Mouse (Mus musculus) macrophage (primary cell): ENCODE results near the gene Gcg. TPM values are rescaled to one million over a fixed set of nuclear protein-coding genes. Genes with fewer than 3 reads are reported as not detected.

Experiments used
- H3K27ac ChIP-seq: fragments of 350-480 bp; formaldehyde crosslinking; 2 replicates; pipeline ENCODE4 v1.9.0; 2021
- H3K36me3 ChIP-seq: fragments of 350-480 bp; formaldehyde crosslinking; 2 replicates; pipeline ENCODE4 v1.9.0; 2021; ENCODE audit errors: inconsistent target
- H3K4me3 ChIP-seq: fragments of 350-480 bp; formaldehyde crosslinking; 2 replicates; pipeline ENCODE4 v1.9.0; 2021; ENCODE audit errors: inconsistent target
- H3K79me2 ChIP-seq: fragments of 350-480 bp; formaldehyde crosslinking; 2 replicates; pipeline ENCODE4 v1.9.0; 2021; ENCODE audit errors: inconsistent target
- WGBS: methylation state at CpG from one replicate; pipeline ENCODE4 v1.1.7; 2026; ENCODE audit warnings: inconsistent platforms; ENCODE audit not compliant: missing documents; 5-methylcytosine and 5-hydroxymethylcytosine counted together
- polyA plus RNA-seq: library from polyadenylated mRNA; stranded (reverse); fragments of 250-400 nt; gene quantifications from 3 replicates; pipeline ENCODE4 v1.2.4, GENCODE M21; 2018; ENCODE audit warnings: inconsistent platforms
- total RNA-seq, 78 experiments: library from RNA; depleted of rRNA; stranded (reverse); fragments of 250-400 nt; gene quantifications; 1 replicate in 9 of 78; 2 replicates in 24 of 78; 3 replicates in 43 of 78; 4 replicates in 2 of 78; pipeline ENCODE4 v1.2.4; 2018; ENCODE audit warnings: inconsistent platforms in 56 of 78

The Gcg gene
- total RNA-seq (2018; cell fraction: chromatin; rRNA removed) = not detected
- not detected for total RNA-seq (2018; cell fraction: cytosol; rRNA removed)
- total RNA-seq (2018; cell fraction: nucleus; rRNA removed) = under 1 TPM in 1 of 26 experiments, not detected in 25; 0.86 TPM
- polyA plus RNA-seq = not detected in 3 replicates

DNA sequence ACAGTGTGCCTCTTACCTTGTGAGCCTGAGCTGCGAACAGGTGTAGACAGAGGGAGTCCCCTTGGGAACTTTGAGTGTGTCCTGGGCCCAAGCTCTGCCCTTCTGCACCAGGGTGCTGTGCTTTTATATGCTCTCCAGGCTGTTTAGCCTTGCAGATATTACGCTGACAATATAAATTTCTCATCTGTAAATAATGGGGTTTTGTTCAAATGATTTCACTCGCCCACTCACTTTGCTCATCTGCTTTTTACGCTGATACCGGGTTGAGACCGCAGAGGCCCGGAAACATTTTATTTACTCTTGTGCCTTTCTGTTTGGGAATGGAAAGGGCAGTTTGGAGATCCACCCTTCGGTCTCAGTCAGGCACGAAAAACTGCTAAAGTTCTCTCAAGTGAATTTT, at the start of gene Gcg:
TSS of gene Gcg (minus strand) at position 101 of the 400 bp plus-strand sequence.
- Histone ChIP-seq H3K79me2 (no peaks in the 10 kb centered on the region), H3K27ac (no peak within 1 kb of the TSS), H3K4me3 (no peak within 1 kb of the TSS), H3K36me3 (no peaks in the 10 kb centered on the region)
- WGBS = 95% methylated on average over 9 of the region's 9 CpGs

DNA sequence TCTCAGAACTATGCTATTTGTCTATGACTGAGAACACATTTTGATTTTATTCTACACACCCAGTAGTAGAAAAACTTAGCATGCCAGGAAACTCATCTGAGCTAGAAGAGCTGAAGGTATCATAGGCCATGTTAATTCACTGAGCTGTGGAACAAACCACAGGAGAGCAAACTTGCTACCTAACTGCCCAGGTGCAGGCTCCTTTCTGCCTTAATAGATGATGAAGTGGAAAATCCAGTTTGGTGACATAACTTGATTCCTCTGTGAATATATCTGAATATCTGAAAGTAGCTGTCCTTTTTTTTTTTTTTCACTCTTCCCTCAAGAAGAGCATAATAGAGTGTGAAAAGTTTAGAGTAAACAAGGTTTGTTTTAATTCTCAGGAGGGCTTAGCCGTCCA, 47.6 kb upstream of the Gcg start:
- Histone ChIP-seq H3K4me3 (no peak overlapping the region), H3K79me2 (no peaks in the 10 kb centered on the region), H3K36me3 (no peaks in the 10 kb centered on the region), H3K27ac (no peak overlapping the region)
- 89% methylated on average over 1 of the region's 1 CpGs for WGBS

DNA sequence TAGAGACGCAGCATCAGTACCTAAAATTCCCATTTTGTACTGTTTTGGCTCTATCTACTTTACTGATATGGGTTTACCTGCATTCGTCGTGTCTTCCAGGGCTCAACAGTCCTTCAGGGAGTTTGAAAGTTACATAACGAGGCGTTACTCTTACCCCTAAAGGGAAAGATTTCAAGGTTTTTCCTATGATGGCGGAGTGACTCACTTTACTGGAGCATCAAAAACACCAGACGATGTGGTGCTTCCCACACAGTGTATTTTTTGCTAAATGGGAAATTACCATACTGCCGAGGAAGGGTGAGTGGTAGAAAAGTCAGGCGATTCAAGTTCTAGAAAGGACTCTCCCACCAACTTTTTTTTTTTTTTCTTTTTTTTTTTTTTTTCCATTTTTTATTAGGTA, 42.9 kb upstream of the Gcg start:
- H3K27ac ChIP-seq = no peak overlapping the region
- H3K4me3 ChIP-seq = no peak overlapping the region
- no peaks in the 10 kb centered on the region for H3K36me3 ChIP-seq
- H3K79me2 ChIP-seq = no peaks in the 10 kb centered on the region
- 96% methylated on average over 9 of the region's 9 CpGs for WGBS

DNA sequence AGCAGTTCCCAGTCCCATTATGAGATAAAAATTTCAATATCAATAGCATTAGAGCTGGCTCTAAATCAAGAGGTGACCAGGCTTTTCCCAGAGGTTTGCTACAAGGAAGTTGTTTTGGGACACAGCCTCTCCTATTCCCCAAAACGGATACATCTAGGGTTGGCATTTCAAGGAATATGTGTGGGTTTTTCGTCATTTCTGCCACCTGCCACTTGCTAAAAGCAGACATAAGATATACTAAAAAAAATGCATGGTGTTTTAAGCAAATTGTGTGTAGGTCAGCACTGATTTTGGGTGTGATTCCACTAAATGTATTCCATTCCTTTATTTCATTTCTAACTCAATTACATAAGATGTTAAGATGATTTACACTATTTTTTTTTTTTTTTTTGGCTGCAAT, 34.3 kb upstream of the Gcg start:
- Histone ChIP-seq H3K36me3 (no peaks in the 10 kb centered on the region), H3K79me2 (no peaks in the 10 kb centered on the region), H3K27ac (no peak overlapping the region), H3K4me3 (no peak overlapping the region)
- 84% methylated on average over 2 of the region's 2 CpGs for WGBS

DNA sequence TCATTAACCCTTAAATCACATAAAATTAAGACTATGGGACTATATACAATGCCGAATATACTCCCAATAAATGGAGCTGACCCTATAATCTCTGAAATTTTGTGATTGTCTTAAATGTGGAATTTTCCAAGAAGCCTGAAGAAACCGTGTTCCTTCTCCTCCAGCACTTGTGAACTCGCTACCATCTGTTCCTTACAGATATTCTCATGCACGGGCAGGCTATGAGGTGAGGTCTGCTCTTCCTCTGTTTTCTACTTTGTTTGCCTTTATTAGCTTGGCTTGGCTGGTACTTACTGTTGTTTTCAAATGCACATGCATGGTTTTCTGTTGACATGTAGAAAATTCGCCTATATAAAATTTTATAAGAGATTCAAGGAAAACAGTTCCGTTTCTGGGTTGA, 31.0 kb upstream of the Gcg start:
- no peak overlapping the region for H3K4me3 ChIP-seq
- 94% methylated on average over 6 of the region's 6 CpGs for WGBS
- H3K27ac ChIP-seq = no peak overlapping the region
- no peaks in the 10 kb centered on the region for H3K79me2 ChIP-seq
- H3K36me3 ChIP-seq = no peaks in the 10 kb centered on the region

DNA sequence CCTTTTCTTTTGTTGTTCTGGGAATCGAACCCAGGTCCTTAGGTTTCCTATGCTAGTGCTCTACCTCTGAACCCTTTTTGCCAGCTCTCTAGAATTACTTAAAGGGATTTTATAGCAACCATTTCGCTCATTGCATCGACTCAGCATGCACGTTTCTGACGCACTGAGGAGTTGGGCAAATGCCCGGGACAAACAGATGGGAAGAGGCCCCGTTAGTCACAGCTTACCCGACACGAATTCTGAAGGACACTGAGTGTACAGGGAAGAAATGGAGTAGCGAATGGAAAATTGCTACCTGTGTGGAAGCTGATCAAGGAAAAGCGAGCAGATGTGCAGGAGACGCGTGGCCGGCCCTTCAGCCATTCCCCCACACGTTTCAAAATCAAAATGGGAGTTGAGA, 30.0 kb upstream of the Gcg start:
- H3K27ac ChIP-seq = no peak overlapping the region
- H3K36me3 ChIP-seq = no peaks in the 10 kb centered on the region
- no peak overlapping the region for H3K4me3 ChIP-seq
- no peaks in the 10 kb centered on the region for H3K79me2 ChIP-seq
- WGBS = 90% methylated on average over 14 of the region's 15 CpGs

DNA sequence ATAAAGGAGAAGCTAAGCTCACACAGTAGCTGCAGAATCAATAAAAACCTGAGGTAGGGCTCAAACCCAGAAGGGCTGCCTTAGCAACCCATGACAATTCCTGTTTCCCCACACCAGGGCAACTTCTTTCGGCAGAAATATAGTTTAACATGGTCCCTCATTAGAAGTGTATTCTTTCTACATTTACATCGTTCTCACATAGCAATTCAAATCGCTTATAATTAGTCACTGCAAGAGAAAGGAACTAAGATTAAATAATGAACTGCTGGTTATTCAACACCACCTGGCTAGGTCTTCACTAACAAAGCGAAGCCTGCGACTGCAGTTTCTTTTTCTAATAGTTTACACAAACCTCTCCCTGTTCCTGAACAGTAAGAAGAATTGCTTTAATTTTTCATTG, 23.7 kb upstream of the Gcg start:
- H3K79me2 ChIP-seq = no peaks in the 10 kb centered on the region
- H3K4me3 ChIP-seq = no peak overlapping the region
- H3K36me3 ChIP-seq = no peaks in the 10 kb centered on the region
- 93% methylated on average over 5 of the region's 5 CpGs for WGBS
- H3K27ac ChIP-seq = no peak overlapping the region

DNA sequence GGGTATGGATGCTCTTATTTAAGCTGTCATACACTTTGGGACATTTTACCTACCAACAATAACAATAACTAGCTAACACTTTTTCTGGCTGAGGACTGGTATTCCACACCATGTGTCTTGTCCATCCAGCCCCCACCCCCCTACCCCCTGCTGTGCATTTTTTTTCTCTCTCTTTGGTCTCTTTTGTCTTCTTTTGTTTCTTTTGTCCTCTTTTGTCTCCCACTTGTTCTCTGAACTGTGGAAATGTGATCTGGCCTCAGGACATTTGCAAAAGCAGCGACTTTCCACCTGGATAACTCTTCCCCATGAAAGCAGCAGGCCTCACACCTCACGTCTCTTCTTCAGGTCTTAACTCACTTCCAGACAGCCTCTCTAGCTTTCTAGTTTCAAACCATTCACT, 23.0 kb upstream of the Gcg start:
- no peaks in the 10 kb centered on the region for H3K36me3 ChIP-seq
- no peaks in the 10 kb centered on the region for H3K79me2 ChIP-seq
- H3K4me3 ChIP-seq = no peak overlapping the region
- no peak overlapping the region for H3K27ac ChIP-seq
- 100% methylated on average over 2 of the region's 2 CpGs for WGBS

DNA sequence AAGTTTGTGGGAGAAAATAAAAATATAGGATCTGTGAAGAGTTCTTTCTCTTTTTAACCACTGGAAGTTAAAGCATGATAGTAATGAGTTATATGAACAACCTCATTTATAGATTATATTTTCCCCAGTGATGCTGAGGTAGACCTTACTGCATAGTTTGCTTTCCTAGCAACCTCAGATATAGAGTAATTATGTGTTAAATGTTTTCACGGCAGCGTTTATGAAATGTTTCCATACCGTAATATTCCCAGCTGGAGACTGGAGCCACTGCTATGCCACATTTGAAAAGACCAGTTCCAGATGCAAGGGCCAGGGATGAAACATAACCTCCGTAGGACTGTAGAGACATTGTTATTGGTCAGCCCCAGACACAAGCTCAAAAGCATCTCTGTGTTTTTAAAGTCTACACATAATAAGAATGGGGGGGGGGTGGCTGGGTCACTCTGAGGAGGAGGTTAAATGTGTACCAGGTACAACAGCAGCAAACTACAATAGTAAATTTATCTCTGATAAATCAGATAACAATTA, 20.9 kb upstream of the Gcg start:
- Histone ChIP-seq H3K79me2 (no peaks in the 10 kb centered on the region), H3K27ac (no peak overlapping the region), H3K36me3 (no peaks in the 10 kb centered on the region), H3K4me3 (no peak overlapping the region)
- 100% methylated on average over 4 of the region's 4 CpGs for WGBS

DNA sequence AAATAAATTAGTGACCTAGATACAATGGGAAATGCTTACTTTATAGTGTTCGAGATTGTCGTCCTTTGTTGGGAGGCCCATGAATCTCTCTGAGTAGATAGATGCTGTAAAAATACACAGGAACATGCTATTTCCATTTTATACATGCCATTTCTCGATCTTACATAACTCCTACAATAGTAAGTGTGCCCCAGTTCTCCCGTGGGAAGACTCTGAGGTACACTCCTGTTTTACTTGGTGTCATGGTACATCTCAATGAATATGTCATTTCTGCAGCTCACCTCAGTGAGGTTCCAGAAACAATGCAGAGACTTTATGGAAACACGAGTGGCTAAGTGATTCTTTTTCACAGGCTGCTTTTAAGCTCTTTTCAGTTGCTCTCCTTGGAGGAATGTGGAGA, 19.9 kb upstream of the Gcg start:
- Histone ChIP-seq H3K27ac (no peak overlapping the region), H3K79me2 (no peaks in the 10 kb centered on the region), H3K36me3 (no peaks in the 10 kb centered on the region), H3K4me3 (no peak overlapping the region)
- 95% methylated on average over 5 of the region's 5 CpGs for WGBS

DNA sequence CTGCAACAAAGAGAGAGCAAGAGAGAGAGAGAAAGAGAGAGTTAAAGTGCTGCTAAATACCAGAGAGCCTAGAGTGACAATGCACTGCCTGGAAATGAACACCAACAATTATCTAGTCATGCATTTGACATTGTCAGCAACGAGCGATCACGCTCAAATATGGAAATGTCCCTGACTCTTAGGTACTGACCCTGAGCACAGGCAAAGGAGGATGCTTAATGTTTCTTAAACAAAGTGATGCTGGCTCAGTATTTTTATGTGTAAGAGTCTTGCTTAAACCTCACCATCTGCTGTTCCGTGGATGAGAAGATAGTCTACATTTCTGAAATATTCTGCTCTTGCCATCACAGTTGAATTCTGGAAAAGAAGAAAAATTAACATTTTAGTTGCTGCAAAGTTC, 19.1 kb upstream of the Gcg start:
- Histone ChIP-seq H3K36me3 (no peaks in the 10 kb centered on the region), H3K79me2 (no peaks in the 10 kb centered on the region), H3K4me3 (no peak overlapping the region), H3K27ac (no peak overlapping the region)
- 98% methylated on average over 4 of the region's 4 CpGs for WGBS

DNA sequence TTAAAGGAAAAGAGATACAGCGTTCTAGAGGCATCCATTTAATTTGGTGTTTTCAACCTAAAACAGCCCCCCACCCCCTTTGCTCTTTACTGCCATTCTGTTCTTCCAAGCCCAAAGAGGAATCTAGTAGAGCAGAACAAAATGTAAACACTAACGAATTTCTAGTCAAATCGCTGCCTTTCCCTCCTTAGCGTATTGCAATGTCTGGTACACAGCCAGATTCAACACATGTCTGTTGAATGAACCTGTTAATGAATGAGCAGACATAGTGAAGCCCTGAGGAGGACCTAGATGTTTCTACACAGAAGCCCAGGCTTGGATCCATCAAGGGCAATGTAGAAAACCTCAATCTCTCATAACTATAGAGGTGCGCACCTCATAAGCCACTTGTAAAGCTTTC, 15.4 kb upstream of the Gcg start:
- 79% methylated on average over 4 of the region's 5 CpGs for WGBS

DNA sequence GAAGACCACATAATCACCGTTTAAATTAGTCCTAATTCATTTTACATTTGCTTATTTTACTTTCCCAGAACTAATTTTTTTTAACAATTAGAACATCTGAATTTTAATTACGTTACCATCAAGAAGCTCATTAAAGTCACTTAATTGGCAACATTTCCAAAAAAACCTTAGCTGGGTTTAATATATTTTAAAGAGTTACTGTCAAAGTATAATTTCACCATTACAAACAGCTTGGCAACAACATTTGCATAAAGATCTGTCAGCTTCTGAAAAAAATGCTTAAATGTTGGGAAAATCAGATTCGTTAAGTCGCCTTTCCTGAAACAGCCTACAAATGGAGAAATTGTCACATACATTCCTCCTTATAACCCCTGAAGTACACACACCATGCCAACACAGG, 14.6 kb upstream of the Gcg start:
- Histone ChIP-seq H3K79me2 (no peaks in the 10 kb centered on the region), H3K4me3 (no peak overlapping the region), H3K36me3 (no peaks in the 10 kb centered on the region), H3K27ac (no peak overlapping the region)
- 81% methylated on average over 4 of the region's 4 CpGs for WGBS

More for the DNA sequence above, 15.4 kb upstream of the Gcg start:
- Histone ChIP-seq H3K79me2 (no peaks in the 10 kb centered on the region), H3K4me3 (no peak overlapping the region), H3K27ac (no peak overlapping the region), H3K36me3 (no peaks in the 10 kb centered on the region)

DNA sequence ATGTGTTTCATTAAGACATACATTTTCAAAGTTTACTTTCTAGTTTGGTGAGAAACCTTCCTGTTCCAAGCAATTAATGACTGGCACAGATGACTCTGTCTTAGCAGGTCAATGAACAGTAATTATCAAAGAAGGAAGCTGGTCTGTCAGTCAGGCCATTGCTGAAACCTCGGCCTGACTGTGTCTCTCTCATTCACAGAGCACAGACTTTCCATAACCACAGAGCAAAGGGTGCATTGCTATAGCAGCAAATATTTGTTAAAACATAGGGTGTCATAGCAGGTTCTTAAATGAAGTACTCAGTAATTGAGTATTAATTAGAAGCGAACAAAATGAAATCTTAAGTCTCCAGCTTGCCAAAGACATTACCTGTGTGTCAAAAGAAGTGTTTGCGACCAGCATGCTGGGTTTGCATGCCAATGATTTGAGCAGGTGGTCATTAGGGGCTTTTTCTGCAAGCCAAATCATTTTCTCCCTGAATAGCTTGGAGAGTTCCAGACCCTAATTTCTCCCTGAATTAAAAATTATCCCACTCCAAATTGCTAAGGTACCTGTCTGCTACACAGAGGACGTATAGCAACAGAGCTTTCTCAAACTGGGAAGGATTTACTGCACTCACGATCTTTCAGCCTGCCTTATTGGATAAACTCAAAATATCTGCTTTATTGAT, 14.0 kb upstream of the Gcg start:
- Histone ChIP-seq H3K79me2 (no peaks in the 10 kb centered on the region), H3K4me3 (no peak overlapping the region), H3K36me3 (no peaks in the 10 kb centered on the region), H3K27ac (no peak overlapping the region)
- 91% methylated on average over 5 of the region's 5 CpGs for WGBS

DNA sequence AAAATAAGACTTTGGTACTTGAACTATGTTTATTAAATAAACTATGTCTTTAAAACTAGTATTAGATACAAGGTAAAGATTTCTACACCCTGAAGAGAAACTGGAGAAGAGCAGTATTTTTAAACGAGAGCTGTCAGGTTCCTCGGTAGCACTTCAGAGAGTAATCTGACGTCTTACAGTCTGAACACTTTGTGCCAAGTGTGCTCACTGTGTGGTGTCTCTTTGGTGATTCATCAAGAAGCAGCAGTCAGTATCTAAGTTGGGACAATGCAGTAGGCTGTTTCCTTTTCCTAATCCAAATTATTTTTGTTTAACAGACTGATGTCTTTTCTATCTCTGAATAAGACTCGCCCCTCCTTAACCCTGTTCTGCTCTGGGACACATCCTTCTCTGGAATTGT, 12.0 kb upstream of the Gcg start:
- 95% methylated on average over 4 of the region's 4 CpGs for WGBS
- no peak overlapping the region for H3K27ac ChIP-seq
- H3K36me3 ChIP-seq = no peaks in the 10 kb centered on the region

DNA sequence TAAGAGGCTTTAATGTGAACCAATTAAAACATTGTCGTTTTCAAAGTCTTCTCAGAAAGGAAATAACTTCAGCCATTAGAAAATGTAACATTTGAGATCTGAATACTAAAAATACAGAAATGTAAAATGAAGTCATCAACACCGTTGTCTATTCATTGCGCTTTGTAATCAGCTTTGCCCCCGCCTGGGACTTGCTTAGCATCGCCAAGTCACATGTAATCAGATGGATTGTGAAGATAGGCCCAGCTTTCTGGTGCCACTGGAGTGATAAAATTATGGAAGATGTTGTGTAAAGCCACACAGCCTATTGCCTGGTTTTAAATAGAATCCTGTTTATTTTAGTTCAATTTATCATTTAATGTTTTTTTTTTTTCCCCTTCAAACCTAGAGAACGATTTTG, 6.4 kb upstream of the Gcg start:
- WGBS = 94% methylated on average over 6 of the region's 6 CpGs
- H3K27ac ChIP-seq = no peak overlapping the region
- H3K4me3 ChIP-seq = no peak overlapping the region
- H3K79me2 ChIP-seq = no peaks in the 10 kb centered on the region
- H3K36me3 ChIP-seq = no peaks in the 10 kb centered on the region

More for the DNA sequence above, 12.0 kb upstream of the Gcg start:
- H3K4me3 ChIP-seq = no peak overlapping the region
- no peaks in the 10 kb centered on the region for H3K79me2 ChIP-seq
